Mouse (Mus musculus): ENCODE measurements around the gene 1700013G24Rik. TPM values are rescaled to one million over a fixed set of nuclear protein-coding genes. Genes with fewer than 3 reads are reported as not detected.

1700013G24Rik gene
- polyA plus RNA-seq, 1 experiment, result 1,386 TPM

- H3K27ac ChIP-seq (ENCODE audit: control insufficient read depth, insufficient read depth, low read depth, low read length), result no peak overlapping the region
- H3K36me3 ChIP-seq (ENCODE audit: control insufficient read depth, insufficient read depth, low read length), result no peaks in the 10 kb centered on the region
- H3K4me1 ChIP-seq (ENCODE audit: control insufficient read depth, insufficient read depth, low read length), result peaks cover 3% of the 10 kb centered on the region; the same call in 1 of the 2 replicates
- no peak overlapping the region for H3K4me3 ChIP-seq (ENCODE audit: control insufficient read depth, low read depth, low read length)
- no peaks in the 10 kb centered on the region for H3K27me3 ChIP-seq (ENCODE audit: control insufficient read depth, insufficient read depth, low read length)
- TF ChIP-seq POLR2A (IDR thresholded peaks at IDR 0.05; ENCODE audit: control insufficient read depth, low read depth, low read length) (no peak), CTCF (IDR thresholded peaks at IDR 0.05; ENCODE audit: control insufficient read depth, insufficient read depth, insufficient replicate concordance, low read depth, low read length) (no peak)
These were observed 45.9 kb downstream of the 1700013G24Rik start for GRCm38 (mm10) chr4:137498882-137499583.

GRCm38 (mm10) chr4:137500149-137500548 lies 47.1 kb downstream of the 1700013G24Rik start:
- Histone ChIP-seq H3K4me1 (ENCODE audit: control insufficient read depth, insufficient read depth, low read length) (peaks cover 3% of the 10 kb centered on the region; the same call in 1 of the 2 replicates), H3K27ac (ENCODE audit: control insufficient read depth, insufficient read depth, low read depth, low read length) (no peak overlapping the region), H3K27me3 (ENCODE audit: control insufficient read depth, insufficient read depth, low read length) (no peaks in the 10 kb centered on the region), H3K36me3 (ENCODE audit: control insufficient read depth, insufficient read depth, low read length) (no peaks in the 10 kb centered on the region), H3K4me3 (ENCODE audit: control insufficient read depth, low read depth, low read length) (no peak overlapping the region)
- no peak for TF ChIP-seq POLR2A (IDR thresholded peaks at IDR 0.05; ENCODE audit: control insufficient read depth, low read depth, low read length)
- TF ChIP-seq CTCF (IDR thresholded peaks at IDR 0.05; ENCODE audit: control insufficient read depth, insufficient read depth, insufficient replicate concordance, low read depth, low read length), result no peak

- Histone ChIP-seq H3K36me3 (ENCODE audit: control insufficient read depth, insufficient read depth, low read length) (no peaks in the 10 kb centered on the region), H3K27ac (ENCODE audit: control insufficient read depth, insufficient read depth, low read depth, low read length) (no peak overlapping the region; the same call in 1 of the 2 replicates), H3K27me3 (ENCODE audit: control insufficient read depth, insufficient read depth, low read length) (no peaks in the 10 kb centered on the region), H3K4me3 (ENCODE audit: control insufficient read depth, low read depth, low read length) (no peak overlapping the region), H3K4me1 (ENCODE audit: control insufficient read depth, insufficient read depth, low read length) (peaks cover 3% of the 10 kb centered on the region; the same call in 1 of the 2 replicates)
- no peak for TF ChIP-seq CTCF (IDR thresholded peaks at IDR 0.05; ENCODE audit: control insufficient read depth, insufficient read depth, insufficient replicate concordance, low read depth, low read length)
- no peak for TF ChIP-seq POLR2A (IDR thresholded peaks at IDR 0.05; ENCODE audit: control insufficient read depth, low read depth, low read length)
These were observed 47.9 kb downstream of the 1700013G24Rik start for GRCm38 (mm10) chr4:137500953-137501352.

GRCm38 (mm10) chr4:137502183-137502582 lies 49.1 kb downstream of the 1700013G24Rik start:
- TF ChIP-seq CTCF (IDR thresholded peaks at IDR 0.05; ENCODE audit: control insufficient read depth, insufficient read depth, insufficient replicate concordance, low read depth, low read length) (no peak), POLR2A (IDR thresholded peaks at IDR 0.05; ENCODE audit: control insufficient read depth, low read depth, low read length) (no peak)
- Histone ChIP-seq H3K4me3 (ENCODE audit: control insufficient read depth, low read depth, low read length) (no peak overlapping the region), H3K27me3 (ENCODE audit: control insufficient read depth, insufficient read depth, low read length) (no peaks in the 10 kb centered on the region), H3K36me3 (ENCODE audit: control insufficient read depth, insufficient read depth, low read length) (no peaks in the 10 kb centered on the region), H3K27ac (ENCODE audit: control insufficient read depth, insufficient read depth, low read depth, low read length) (no peak overlapping the region), H3K4me1 (ENCODE audit: control insufficient read depth, insufficient read depth, low read length) (peaks cover 3% of the 10 kb centered on the region; the same call in 1 of the 2 replicates)

GRCm38 (mm10) chr4:137502801-137503200 lies 49.7 kb downstream of the 1700013G24Rik start:
- Histone ChIP-seq H3K4me3 (ENCODE audit: control insufficient read depth, low read depth, low read length) (no peak overlapping the region), H3K27me3 (ENCODE audit: control insufficient read depth, insufficient read depth, low read length) (no peaks in the 10 kb centered on the region), H3K27ac (ENCODE audit: control insufficient read depth, insufficient read depth, low read depth, low read length) (no peak overlapping the region), H3K4me1 (ENCODE audit: control insufficient read depth, insufficient read depth, low read length) (peaks cover under 1% of the 10 kb centered on the region; the same call in 1 of the 2 replicates), H3K36me3 (ENCODE audit: control insufficient read depth, insufficient read depth, low read length) (no peaks in the 10 kb centered on the region)
- no peak for TF ChIP-seq CTCF (IDR thresholded peaks at IDR 0.05; ENCODE audit: control insufficient read depth, insufficient read depth, insufficient replicate concordance, low read depth, low read length)

- Histone ChIP-seq H3K36me3 (ENCODE audit: control insufficient read depth, insufficient read depth, low read length) (no peaks in the 10 kb centered on the region), H3K4me1 (ENCODE audit: control insufficient read depth, insufficient read depth, low read length) (no peaks in the 10 kb centered on the region), H3K27me3 (ENCODE audit: control insufficient read depth, insufficient read depth, low read length) (no peaks in the 10 kb centered on the region), H3K27ac (ENCODE audit: control insufficient read depth, insufficient read depth, low read depth, low read length) (no peak overlapping the region), H3K4me3 (ENCODE audit: control insufficient read depth, low read depth, low read length) (no peak overlapping the region)
- TF ChIP-seq POLR2A (IDR thresholded peaks at IDR 0.05; ENCODE audit: control insufficient read depth, low read depth, low read length) (no peak), CTCF (IDR thresholded peaks at IDR 0.05; ENCODE audit: control insufficient read depth, insufficient read depth, insufficient replicate concordance, low read depth, low read length) (no peak)
These were observed 50.5 kb downstream of the 1700013G24Rik start for GRCm38 (mm10) chr4:137503509-137503971.

Other genes with a start within 250 kb of the 1700013G24Rik start
- gene Wnt4, start 175.8 kb upstream of the 1700013G24Rik start, polyA plus RNA-seq (2012; rRNA removed), result 0.05 and 0.72 TPM in 2 replicates
- 27.0 and 35.4 TPM in 2 replicates for gene Cdc42, start 95.6 kb upstream of the 1700013G24Rik start, polyA plus RNA-seq (2012; rRNA removed)
- gene Cela3a, start 43.5 kb upstream of the 1700013G24Rik start, polyA plus RNA-seq (2012; rRNA removed), result not detected in 2 replicates
- gene Cela3b, start 22.7 kb upstream of the 1700013G24Rik start, polyA plus RNA-seq (2012; rRNA removed), result 2.8 and 3.3 TPM in 2 replicates
- 6.0 and 7.4 TPM in 2 replicates for gene Hspg2, start 15.5 kb downstream of the 1700013G24Rik start, polyA plus RNA-seq (2012; rRNA removed)
- 0.86 TPM in 1 of 2 replicates, not detected in the other for gene Ldlrad2, start 121.3 kb downstream of the 1700013G24Rik start, polyA plus RNA-seq (2012; rRNA removed)
- 39.6 and 42.1 TPM in 2 replicates for gene Usp48, start 140.5 kb downstream of the 1700013G24Rik start, polyA plus RNA-seq (2012; rRNA removed)
- 20.8 and 27.9 TPM in 2 replicates for gene Rap1gap, start 211.4 kb downstream of the 1700013G24Rik start, polyA plus RNA-seq (2012; rRNA removed)